Mouse (Mus musculus): ENCODE measurements at regions not wholly inside any gene's neighbourhood (a gene's known extent, or its start where the extent isn't known, plus 50 kb on each side); places are given as distances from the start of the nearest gene placed in this dataset.

DNA sequence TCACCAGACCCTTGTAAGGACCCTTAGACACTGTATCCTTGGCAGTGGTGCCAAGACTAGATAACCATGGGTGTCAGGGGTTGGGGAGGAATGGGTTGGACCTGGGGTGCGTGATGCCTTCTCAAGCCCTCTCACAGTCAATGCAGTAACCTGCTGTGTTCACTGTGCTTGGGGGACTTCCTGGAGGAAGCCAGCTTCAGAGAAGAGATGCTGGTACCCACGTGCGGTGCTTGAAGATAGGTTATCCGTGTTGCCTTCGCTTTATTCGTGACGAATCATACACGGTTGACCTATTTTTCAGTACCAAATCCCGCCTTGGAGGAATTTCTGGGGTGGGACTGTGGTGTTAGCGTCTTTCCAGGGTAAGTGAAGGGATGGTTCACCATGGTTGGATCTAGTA lies 138.1 kb upstream of the Rtl1 start:
- no peaks in the 10 kb centered on the region for H3K27me3 ChIP-seq
- H3K27ac ChIP-seq = no peak overlapping the region
- H3K36me3 ChIP-seq (ENCODE audit: poor library complexity, severe bottlenecking) = peaks cover 66% of the 10 kb centered on the region
- no peak overlapping the region for H3K4me2 ChIP-seq
- 93% methylated on average over 10 of the region's 10 CpGs for WGBS
- H3K4me1 ChIP-seq = no peaks in the 10 kb centered on the region
- H3K9ac ChIP-seq = no peak overlapping the region
- H3K4me3 ChIP-seq = no peak overlapping the region
- ATAC-seq = no peak
- H3K9me3 ChIP-seq (replicated peaks) = no peaks in the 10 kb centered on the region

GRCm38 (mm10) chr12:109738911-109739310 lies 138.8 kb upstream of the Rtl1 start:
- Histone ChIP-seq H3K4me3 (no peak overlapping the region), H3K4me1 (no peaks in the 10 kb centered on the region), H3K4me2 (no peak overlapping the region), H3K9ac (no peak overlapping the region), H3K27me3 (no peaks in the 10 kb centered on the region), H3K9me3 (replicated peaks) (no peaks in the 10 kb centered on the region), H3K36me3 (ENCODE audit: poor library complexity, severe bottlenecking) (peaks cover 66% of the 10 kb centered on the region), H3K27ac (no peak overlapping the region)
- no peak for ATAC-seq
- 96% methylated on average over 6 of the region's 6 CpGs for WGBS

DNA sequence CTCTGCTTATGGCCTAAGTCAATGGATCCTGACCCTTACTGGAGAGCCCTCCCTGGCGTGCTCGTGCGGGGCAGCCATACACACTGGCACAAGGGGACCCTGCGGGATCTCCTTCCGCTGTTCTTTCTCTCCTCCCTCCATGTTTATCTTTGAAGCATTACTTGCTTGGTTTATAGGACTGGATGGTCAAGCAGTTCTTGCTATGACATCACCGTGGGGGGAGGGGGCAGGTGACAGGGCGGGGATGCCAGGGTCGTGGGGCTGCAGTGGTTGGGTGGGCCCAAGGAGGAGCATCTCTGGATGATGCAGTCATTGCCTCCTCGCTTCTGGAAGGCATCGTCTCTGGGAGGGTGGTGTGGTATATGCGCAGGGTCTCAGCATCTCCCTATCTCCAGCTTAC lies 142.4 kb upstream of the Rtl1 start:
- H3K4me2 ChIP-seq = no peak overlapping the region
- H3K36me3 ChIP-seq (ENCODE audit: poor library complexity, severe bottlenecking) = peaks cover 51% of the 10 kb centered on the region
- 94% methylated on average over 11 of the region's 11 CpGs for WGBS
- H3K9me3 ChIP-seq (replicated peaks) = no peaks in the 10 kb centered on the region
- H3K9ac ChIP-seq = no peak overlapping the region
- H3K4me3 ChIP-seq = no peak overlapping the region
- H3K27ac ChIP-seq = no peak overlapping the region
- H3K4me1 ChIP-seq = peaks cover 25% of the 10 kb centered on the region
- no peaks in the 10 kb centered on the region for H3K27me3 ChIP-seq
- no peak for ATAC-seq

GRCm38 (mm10) chr12:109743036-109743650 lies 143.0 kb upstream of the Rtl1 start:
- Histone ChIP-seq H3K36me3 (ENCODE audit: poor library complexity, severe bottlenecking) (peaks cover 48% of the 10 kb centered on the region), H3K4me2 (no peak overlapping the region), H3K4me3 (no peak overlapping the region), H3K9me3 (replicated peaks) (no peaks in the 10 kb centered on the region), H3K9ac (no peak overlapping the region), H3K4me1 (peaks cover 31% of the 10 kb centered on the region), H3K27ac (no peak overlapping the region), H3K27me3 (no peaks in the 10 kb centered on the region)
- WGBS = 79% methylated on average over 24 of the region's 24 CpGs
- no peak for ATAC-seq

- Histone ChIP-seq H3K27ac (no peak overlapping the region), H3K4me2 (no peak overlapping the region), H3K27me3 (no peaks in the 10 kb centered on the region), H3K9ac (no peak overlapping the region), H3K4me3 (no peak overlapping the region), H3K9me3 (replicated peaks) (no peaks in the 10 kb centered on the region), H3K36me3 (ENCODE audit: poor library complexity, severe bottlenecking) (peaks cover 44% of the 10 kb centered on the region), H3K4me1 (peaks cover 42% of the 10 kb centered on the region)
- ATAC-seq = no peak
- WGBS = 98% methylated on average over 4 of the region's 4 CpGs
Observed at GRCm38 (mm10) chr12:109744186-109744585, 144.1 kb upstream of the Rtl1 start.

DNA sequence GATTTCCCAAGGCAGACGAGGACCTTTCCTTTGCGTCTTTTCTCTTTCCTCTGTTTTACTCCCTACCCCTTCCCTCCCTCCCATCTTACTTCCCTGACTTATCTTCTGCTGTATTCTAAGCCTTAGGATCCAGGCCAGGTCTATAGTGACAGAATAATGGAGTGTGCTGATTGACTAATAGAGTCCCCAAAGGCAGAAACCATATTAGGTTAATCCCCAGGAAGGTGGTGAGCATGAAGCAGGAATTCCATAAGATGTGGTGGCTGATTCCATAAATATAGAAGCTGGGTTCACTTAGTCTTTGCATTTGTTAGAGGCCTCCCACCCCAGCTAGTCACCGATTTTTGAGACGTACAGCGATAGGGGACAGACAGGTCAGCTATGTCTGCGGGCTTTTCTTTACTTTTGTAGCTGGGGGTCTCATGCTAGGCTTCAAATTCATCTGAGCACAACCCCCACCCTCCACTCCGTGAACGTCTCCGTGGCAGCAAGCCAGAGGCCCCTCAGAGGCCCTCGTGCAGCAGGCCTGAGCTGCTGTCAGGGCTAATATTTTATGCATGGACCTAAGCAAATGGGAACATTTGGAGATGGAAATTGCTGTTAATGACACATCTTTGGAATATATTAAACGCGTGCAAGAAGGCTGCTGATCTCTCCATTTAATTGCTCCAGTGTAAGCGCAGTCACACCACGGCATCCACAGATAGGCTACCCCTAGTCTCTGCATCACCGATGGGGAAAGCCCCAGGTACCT lies 145.8 kb upstream of the Rtl1 start:
- Histone ChIP-seq H3K9me3 (replicated peaks) (no peaks in the 10 kb centered on the region), H3K9ac (no peak overlapping the region), H3K4me1 (peaks cover 54% of the 10 kb centered on the region), H3K4me2 (0 out of 2 replicates have a peak overlapping the region, but pooled peaks have one; percentile 4), H3K4me3 (no peak overlapping the region), H3K27ac (peak overlapping the region; percentile 51), H3K27me3 (no peaks in the 10 kb centered on the region), H3K36me3 (ENCODE audit: poor library complexity, severe bottlenecking) (peaks cover 32% of the 10 kb centered on the region)
- WGBS = 28% methylated on average over 15 of the region's 15 CpGs
- peak; percentile 71 for ATAC-seq

- H3K9ac ChIP-seq = no peak overlapping the region
- peaks cover 54% of the 10 kb centered on the region for H3K4me1 ChIP-seq
- H3K4me3 ChIP-seq = no peak overlapping the region
- peak overlapping the region; percentile 51 for H3K27ac ChIP-seq
- no peaks in the 10 kb centered on the region for H3K27me3 ChIP-seq
- H3K4me2 ChIP-seq = no peak overlapping the region
- 89% methylated on average over 5 of the region's 5 CpGs for WGBS
- H3K9me3 ChIP-seq (replicated peaks) = no peaks in the 10 kb centered on the region
- no peak for ATAC-seq
- peaks cover 28% of the 10 kb centered on the region for H3K36me3 ChIP-seq (ENCODE audit: poor library complexity, severe bottlenecking)
Observed at GRCm38 (mm10) chr12:109747201-109747600, 147.1 kb upstream of the Rtl1 start.

- Histone ChIP-seq H3K9ac (no peak overlapping the region), H3K4me2 (no peak overlapping the region), H3K4me1 (peaks cover 54% of the 10 kb centered on the region), H3K9me3 (replicated peaks) (no peaks in the 10 kb centered on the region), H3K27ac (peak overlapping the region; percentile 40; the same call in 1 of the 2 replicates), H3K27me3 (no peaks in the 10 kb centered on the region), H3K4me3 (no peak overlapping the region), H3K36me3 (ENCODE audit: poor library complexity, severe bottlenecking) (peaks cover 22% of the 10 kb centered on the region)
- no peak for ATAC-seq
- WGBS = 85% methylated on average over 13 of the region's 13 CpGs
Observed at GRCm38 (mm10) chr12:109747776-109748175, 147.6 kb upstream of the Rtl1 start.

DNA sequence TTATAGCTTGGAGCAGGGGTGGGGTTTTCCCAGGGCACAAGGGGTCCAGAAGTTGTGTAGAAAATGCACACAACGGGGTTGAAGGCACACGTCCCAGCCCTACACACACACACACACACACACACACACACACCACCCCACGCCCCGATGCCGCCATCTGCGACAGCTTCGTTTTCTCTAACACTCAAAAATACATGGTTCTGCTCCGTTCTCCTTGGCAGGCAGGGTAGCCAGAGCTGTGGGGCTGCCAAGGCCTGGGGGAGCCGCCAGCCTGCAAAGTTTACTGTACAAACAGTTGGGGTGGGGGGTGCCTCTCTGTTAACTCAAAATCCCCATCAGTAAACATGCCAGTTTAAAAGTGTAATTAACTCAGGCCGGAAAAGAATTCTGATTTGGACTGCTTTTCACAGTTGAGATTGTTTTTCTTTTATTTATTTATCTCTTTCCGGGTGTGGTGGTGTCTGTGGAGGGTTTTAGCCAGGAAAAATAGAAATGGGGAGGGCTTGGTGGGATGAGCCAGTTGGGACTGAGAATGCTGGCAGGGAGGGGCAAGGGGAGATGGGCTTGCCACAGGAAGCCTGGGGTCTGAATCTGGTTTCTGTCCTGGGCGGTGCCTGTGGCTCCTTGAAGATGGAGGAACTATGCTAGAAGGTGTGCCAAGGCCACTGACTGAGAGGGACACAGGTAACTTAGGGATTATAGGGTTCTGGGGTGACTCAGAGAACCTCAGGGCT lies 148.4 kb upstream of the Rtl1 start:
- WGBS = 78% methylated on average over 12 of the region's 12 CpGs
- Histone ChIP-seq H3K36me3 (ENCODE audit: poor library complexity, severe bottlenecking) (peaks cover 15% of the 10 kb centered on the region), H3K9me3 (replicated peaks) (no peaks in the 10 kb centered on the region), H3K9ac (no peak overlapping the region), H3K4me2 (no peak overlapping the region), H3K27ac (peak overlapping the region; percentile 40; the same call in 1 of the 2 replicates), H3K4me3 (no peak overlapping the region), H3K4me1 (peaks cover 54% of the 10 kb centered on the region), H3K27me3 (no peaks in the 10 kb centered on the region)
- ATAC-seq = no peak; the same call in 1 of the 2 replicates

DNA sequence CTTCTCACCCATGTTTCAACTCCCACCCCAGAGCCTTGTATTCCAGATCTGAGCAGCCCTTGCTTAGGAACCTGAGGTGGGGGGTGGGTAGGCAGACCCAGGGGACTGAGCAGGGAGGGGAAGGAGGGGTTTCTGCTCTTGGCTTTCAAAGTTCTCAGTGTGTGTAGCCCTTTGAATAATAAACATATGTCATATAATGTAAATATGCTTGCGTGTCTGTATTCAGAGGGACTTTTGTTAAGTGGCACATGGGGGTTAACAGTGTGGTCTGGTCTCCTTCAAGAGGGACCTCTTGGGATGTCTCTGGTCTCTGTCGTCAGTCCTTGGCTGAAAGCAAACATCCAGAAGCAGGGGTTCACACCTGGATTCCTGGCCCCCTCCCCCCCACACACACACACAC lies 149.1 kb upstream of the Rtl1 start:
- ATAC-seq = 0 out of 2 replicates have a peak, but pooled peaks have one; percentile 17

DNA sequence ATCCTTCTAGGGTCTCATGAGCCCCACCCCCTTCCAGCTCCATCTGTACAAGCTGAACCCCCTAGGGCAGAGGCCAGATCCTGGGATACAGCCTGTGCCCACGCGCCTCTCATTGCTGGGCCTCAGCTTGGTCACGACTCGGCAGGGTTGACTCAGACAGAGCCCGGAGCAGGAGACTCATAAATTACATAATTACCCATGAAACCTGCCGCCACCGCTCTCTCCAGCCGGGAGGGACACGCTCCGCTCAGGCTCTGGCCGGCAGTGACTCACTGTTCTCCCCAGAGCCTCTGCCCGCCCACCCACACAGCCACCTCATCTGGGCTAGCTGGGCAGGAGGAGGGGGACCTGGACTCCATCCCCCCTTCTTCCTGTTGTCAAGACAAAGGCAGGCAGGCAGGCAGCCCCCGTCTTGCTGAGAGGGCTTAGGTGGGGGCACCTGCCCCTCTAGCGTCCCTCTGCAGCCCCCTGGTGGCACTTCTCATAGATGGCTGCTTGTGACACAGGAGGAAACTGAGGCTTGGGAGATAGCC lies 149.6 kb upstream of the Rtl1 start:
- ATAC-seq = peak; percentile 67
- Histone ChIP-seq H3K4me3 (peak overlapping the region; percentile 26), H3K36me3 (ENCODE audit: poor library complexity, severe bottlenecking) (0 out of 2 replicates have a peak, but pooled peaks cover 6% of the 10 kb centered on the region), H3K27ac (peak overlapping the region; percentile 64), H3K27me3 (no peaks in the 10 kb centered on the region), H3K4me1 (peaks cover 54% of the 10 kb centered on the region), H3K9ac (peak overlapping the region; percentile 45), H3K4me2 (peak overlapping the region; percentile 56), H3K9me3 (replicated peaks) (no peaks in the 10 kb centered on the region)
- 2% methylated on average over 14 of the region's 14 CpGs for WGBS

More for the DNA sequence above, 149.1 kb upstream of the Rtl1 start:
- peak overlapping the region; percentile 56 for H3K4me2 ChIP-seq
- peak overlapping the region; percentile 64 for H3K27ac ChIP-seq
- H3K27me3 ChIP-seq = no peaks in the 10 kb centered on the region
- H3K9ac ChIP-seq = peak overlapping the region; percentile 45; the same call in 1 of the 2 replicates
- no peaks in the 10 kb centered on the region for H3K9me3 ChIP-seq (replicated peaks)
- no peak overlapping the region for H3K4me3 ChIP-seq
- peaks cover 54% of the 10 kb centered on the region for H3K4me1 ChIP-seq
- peaks cover 7% of the 10 kb centered on the region for H3K36me3 ChIP-seq (ENCODE audit: poor library complexity, severe bottlenecking)
- WGBS = 55% methylated on average over 2 of the region's 2 CpGs

GRCm38 (mm10) chr12:109754986-109755385 lies 154.9 kb upstream of the Rtl1 start:
- Histone ChIP-seq H3K4me2 (no peak overlapping the region), H3K4me1 (peaks cover 4% of the 10 kb centered on the region), H3K9ac (no peak overlapping the region), H3K4me3 (no peak overlapping the region), H3K27me3 (no peaks in the 10 kb centered on the region), H3K9me3 (replicated peaks) (no peaks in the 10 kb centered on the region), H3K36me3 (ENCODE audit: poor library complexity, severe bottlenecking) (no peaks in the 10 kb centered on the region), H3K27ac (no peak overlapping the region)
- WGBS = 70% methylated on average over 7 of the region's 7 CpGs
- no peak for ATAC-seq

Data from forebrain, embryonic 13.5 days (tissue).